Mouse (Mus musculus) natural killer cell, adult 2 months (primary cell): Measurements from ENCODE around the gene Mthfr.
"Not testable (repeated sequence)": the region's sequence is repeated elsewhere in the genome, so short reads cannot be mapped to it uniquely, and the experiment has no call there.

ENCODE experiments used
- DNase-seq, 2 experiments: peaks; one replicate each; pipeline ENCODE4 v3.0.0; 2022; ENCODE audit warnings: low spot score in 2 of 2

Gene Mthfr

DNA sequence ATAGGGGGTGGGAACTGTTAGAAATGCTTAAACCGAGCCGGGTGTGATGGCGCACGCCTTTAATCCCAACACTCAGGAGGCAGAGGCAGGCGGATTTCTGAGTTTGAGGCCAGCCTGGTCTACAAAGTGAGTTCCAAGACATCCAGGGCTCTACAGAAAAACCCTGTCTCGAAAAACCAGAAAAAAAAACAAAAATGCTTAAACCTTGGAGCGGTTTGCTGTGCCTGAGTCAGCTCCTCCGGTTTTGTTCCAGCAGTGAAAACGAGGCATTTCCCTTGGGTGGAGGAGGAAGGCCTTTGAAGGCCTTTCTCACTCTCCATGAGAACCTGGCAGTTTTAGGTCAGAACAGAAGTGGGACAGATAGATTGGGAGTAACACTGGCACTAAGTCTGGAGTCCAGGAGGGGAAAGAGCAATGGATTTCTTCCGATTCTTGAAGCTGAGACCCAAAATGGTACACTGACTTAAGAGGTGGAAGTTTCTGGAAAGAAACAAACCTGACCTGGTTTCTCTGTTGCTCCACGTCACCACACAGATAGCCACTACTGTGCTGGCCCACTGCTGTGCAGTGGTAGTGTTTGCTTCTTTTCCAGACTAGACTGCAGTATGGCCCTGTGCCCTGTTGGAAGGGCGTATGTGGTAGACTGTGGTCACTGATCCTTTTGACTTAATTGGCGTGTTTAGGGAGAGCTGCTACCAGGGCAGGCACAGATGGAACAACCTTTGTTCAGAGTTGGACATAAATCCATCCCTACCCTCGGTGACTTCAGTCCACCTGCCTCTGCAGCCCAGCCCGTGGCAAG, 1.4 kb downstream of the Mthfr start:
- DNase-seq: no peak

DNA sequence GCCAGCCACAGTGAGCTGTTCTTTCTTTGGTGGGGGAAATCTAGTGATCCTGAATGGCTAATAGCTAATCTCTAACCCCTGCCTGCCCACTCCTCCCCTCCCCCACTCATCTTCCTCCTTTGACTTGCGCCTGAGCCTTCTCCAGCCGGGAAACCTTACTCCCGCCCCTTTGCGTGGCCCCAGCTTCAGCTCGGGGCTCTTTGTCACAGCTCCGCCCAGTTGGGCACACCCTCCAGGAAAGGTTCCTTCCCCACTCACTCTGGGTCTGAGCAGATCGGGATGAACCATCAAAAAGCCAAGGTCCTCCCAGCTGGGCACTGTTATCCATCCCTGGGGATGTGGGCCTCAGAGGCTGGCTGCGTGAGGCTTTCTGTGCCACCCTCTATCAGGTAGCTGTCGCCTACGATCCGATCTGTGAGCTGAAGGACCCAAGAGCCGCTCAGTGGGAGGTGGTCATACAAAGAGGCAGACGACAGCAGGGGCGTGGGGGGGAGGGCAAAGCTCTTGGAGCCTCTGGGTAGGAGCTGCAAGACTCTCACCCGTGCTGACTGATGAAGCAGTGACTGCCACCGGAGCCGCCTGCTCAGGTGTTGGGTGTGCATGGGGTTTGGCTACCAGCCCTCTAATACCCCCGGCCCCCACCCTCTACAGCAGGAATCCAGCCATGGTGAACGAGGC, 2.2 kb downstream of the Mthfr start:
- DNase-seq: peak; percentile 5

DNA sequence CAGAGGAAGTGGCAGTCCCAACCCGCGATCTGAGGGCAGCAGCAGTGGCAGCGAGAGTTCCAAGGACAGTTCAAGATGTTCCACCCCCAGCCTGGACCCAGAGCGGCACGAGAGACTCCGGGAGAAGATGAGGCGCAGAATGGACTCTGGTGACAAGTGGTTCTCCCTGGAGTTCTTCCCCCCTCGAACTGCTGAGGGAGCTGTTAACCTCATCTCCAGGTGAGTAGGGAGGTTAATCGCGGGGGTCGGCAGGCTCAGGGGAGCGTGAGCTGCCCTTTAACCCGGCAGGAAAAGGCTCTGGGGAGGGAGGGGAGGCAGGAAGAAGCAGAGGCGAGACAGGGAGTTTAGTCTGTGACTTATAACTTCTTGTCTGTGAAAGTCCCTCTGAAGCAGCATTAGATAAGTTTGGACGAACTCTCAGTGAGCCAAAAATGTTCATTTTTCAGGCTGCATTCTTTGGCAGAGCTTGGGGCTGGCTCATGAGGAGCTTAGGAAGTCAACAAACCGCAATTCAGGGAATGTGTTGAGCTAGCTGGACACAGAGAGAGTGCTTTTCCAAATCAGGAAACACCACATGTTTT, 2.8 kb downstream of the Mthfr start:
- DNase-seq: peak; percentile 16

DNA sequence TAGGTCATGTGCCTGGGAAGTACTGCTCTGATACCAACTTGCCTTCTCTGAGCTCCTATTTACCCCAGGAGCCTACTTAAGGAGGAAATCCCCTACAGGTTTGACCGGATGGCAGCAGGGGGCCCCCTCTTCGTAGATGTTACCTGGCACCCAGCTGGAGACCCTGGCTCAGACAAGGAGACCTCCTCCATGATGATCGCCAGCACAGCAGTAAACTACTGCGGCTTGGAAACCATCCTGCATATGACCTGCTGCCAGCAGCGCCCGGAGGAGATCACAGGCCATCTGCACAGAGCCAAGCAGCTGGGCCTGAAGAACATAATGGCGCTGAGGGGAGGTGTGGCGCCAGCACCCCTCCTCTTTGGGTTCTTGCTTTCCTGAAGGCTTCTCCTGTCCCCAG, 4.5 kb downstream of the Mthfr start:
- DNase-seq: not testable (repeated sequence)

DNA sequence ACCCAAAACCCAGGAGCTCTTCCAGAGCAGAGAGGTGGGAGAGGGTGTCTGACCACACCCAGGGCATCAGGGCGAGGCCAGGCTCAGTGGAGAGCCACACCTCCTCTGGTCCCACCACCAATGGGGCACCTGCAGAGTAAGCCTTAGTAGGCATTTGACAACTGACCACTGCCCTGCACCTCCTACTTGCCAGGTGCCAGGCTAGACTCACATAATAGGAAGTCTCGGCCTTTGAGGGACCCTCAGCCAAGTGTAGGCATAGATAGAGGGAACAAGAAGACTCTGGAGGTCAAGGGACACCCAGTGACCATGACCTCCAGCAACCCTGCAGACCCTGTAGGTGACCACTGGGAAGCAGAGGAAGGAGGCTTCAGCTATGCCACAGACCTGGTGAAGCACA, 5.2 kb downstream of the Mthfr start:
- no peak for DNase-seq

DNA sequence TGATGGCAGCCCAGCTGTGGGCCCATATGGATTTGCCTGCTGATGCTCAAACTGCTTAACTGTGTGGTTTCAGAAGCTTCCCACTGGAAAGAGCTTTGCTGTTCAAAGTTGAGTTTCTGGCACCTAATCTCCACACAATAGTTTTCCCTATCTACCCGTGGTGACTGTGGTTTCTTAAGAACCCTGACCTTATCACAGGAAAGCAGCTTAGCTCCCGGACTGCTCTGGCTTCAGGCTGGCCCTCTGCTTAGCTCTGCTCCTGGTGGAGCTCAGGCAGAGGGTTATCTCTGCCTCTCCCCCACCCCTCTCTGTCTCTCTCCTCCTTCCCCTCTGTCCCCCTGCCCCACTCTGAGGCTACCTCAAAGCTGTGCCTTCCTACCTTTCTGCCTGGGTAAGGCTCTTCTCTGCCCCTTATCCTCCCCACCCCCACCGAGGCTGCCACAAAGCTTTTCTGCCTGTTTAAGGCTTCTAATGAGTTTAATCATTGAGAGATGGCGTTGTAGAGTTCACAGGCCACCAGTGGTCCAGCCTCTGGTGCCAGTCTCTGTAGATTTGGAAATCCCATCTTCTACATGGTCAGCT, 7.7 kb downstream of the Mthfr start:
- no peak for DNase-seq

DNA sequence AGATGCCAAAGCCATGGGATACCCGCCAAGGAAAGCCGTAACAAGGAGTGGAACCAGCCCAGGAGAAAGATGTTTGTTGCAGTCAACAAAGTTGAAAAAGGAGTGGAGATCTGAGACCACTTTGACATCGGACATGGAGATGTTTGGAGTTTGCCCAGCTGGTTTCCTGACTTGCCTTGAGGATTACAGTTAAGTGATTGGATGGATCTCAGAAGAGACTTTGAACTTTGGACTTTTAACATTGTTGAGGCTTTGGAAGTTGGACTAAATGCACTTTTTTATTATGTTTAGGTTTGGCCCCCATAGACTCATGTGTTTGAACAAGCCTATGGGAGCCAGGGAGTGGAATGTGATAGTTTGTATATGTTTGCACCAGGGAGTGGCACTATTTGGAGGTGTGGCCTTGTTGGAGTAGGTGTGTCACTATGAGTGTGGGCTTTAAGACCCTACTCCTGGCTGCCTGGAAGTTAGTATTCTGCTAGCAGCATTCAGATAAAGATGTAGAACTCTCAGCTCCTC, 11.6 kb downstream of the Mthfr start:
- not testable (repeated sequence) for DNase-seq

DNA sequence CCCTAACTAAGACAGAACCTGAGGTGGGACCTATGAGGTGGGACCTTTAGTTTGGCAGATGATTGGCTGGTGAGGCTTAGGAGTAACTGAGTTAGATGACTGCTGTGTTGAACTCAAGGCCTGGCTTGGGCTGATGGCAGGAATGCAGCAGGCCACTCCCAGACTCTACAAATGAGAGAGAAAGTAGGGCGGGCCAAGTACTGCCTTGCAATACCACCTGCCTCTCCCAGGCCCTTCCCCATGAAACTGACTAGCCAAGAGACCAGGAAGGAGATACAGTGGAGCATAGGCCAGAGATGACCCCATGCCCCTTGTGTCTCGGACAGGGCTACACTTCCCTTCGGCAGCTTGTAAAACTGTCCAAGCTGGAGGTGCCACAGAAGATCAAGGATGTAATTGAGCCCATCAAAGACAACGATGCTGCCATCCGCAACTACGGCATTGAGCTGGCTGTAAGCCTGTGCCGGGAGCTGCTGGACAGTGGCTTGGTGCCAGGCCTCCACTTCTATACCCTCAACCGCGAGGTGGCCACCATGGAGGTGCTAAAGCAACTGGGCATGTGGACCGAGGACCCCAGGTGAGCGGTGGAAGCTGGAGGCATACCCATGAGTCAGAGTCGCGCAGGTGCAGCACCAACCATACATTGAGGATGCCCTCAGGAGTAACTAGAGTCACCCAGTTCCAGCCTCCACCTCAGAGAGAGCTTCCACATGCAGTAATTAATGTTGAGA, 12.3 kb downstream of the Mthfr start:
- no peak for DNase-seq

DNA sequence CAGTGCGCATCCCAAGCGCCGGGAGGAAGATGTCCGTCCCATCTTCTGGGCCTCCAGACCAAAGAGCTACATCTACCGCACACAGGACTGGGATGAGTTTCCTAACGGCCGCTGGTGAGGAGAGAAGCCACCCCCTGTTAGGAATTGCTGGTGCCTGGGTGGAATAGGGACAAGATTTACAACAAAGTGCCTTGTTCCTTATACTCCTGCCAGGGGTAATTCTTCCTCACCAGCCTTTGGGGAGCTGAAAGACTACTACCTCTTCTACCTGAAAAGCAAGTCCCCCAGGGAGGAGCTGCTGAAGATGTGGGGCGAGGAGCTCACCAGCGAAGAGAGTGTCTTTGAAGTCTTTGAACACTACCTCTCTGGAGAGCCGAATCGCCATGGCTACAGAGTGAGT, 13.0 kb downstream of the Mthfr start:
- no peak for DNase-seq

DNA sequence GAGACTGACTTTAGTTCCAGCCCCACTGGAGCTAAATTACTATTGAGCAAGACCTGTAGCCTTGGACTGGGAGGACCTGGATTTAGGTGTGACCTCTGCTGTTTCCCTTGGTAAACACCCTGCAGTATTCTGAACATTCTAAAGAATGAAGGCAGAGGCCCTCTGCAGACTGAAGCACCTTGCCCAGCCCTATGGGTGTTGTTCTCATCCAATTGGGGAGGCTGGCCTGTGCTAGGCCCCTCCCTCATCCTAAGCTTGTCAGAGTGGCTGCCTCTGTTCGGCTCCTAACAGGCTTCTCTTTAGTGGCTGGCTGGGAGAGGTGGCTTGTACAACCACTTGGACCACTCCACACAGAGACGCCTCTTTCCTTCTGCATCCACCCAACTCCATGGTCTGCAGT, 14.1 kb downstream of the Mthfr start:
- DNase-seq: no peak

DNA sequence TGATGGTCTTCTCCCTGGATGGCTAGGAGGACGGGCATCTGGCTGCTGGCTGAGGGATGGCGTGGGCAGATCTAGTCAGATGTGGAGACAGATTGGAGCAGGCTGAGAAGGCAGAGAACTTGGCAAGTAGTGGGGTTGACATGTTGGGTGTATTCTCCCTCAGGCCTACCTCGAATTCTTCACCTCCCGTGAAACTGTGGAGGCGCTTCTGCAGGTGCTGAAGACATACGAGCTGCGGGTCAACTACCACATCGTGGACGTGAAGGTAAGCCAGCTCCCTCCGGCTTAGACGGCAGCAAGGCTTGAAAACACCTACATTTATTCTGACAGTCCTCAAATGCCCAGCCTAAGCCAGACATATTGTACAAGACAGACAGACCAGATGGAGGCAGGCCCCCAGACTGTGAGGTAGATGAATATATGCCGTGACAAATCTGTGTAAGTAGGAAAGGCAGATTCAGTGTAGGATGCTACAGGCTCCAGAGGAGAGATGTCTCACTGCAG, 14.6 kb downstream of the Mthfr start:
- no peak for DNase-seq

DNA sequence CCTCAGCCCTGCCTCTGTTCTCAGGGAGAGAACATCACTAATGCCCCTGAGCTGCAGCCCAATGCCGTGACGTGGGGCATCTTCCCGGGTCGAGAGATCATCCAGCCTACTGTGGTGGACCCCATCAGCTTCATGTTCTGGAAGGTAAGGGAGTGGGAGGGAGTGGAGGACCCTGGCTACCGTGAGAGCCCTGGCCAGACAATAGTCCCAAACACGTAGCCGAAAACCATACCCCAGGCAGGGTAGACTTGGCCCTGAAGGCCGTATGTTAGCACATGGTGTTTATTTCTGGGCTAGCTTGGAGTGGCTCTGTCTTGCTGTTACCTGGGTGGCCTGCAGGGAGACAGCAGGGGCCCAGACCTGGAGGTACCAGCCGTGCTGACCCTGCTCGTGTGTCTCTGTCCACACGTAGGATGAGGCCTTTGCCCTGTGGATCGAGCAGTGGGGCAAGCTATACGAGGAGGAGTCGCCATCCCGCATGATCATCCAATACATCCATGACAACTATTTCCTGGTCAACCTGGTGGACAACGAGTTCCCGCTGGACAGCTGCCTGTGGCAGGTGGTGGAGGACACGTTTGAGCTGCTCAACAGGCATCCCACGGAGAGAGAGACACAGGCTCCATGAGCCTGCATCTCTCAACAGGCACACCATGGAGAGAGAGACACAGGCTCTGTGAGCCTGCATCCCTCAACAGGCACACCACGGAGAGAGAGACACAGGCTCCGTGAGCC, 16.3 kb downstream of the Mthfr start:
- no peak for DNase-seq

DNA sequence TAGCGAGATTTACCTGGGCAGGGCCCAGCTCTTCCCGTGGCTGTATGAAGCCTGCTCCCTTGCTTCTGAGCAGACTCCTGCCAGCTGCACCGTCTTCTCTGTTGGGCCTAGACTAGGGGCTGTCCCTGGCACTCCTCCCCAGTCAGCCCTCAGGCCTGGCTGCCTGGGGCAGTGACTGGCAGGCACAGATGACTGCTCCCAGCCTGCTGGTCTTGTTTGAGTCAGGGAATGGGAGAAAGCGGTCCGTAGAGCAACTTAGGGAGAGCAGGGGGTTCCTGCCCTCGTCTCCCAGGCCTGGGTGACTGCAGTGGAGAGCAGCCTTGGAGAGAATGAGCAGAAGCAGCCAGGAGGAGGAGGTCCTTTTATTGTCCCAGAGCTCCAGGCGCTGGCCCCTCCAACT, 17.4 kb downstream of the Mthfr start:
- no peak for DNase-seq

DNA sequence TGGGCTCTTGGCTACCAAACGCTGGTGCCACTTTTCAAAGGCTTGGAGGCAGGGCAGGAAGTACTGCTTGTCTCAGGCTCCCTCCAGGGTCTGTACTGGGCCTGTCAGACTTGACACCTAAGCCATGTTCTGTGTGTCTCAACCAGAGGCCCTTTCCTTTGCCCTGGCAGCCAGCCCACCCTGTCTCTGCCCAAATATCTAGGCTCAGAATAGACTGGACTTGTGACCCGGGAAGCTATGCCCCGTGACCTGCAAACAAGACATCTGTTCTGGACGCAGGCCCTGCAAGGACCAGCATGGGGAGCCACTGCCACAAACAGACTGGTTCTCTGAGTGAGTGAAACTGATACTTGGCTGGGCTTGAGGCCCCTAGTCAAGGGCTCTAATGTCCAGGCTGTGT, 17.9 kb downstream of the Mthfr start:
- DNase-seq: no peak

DNA sequence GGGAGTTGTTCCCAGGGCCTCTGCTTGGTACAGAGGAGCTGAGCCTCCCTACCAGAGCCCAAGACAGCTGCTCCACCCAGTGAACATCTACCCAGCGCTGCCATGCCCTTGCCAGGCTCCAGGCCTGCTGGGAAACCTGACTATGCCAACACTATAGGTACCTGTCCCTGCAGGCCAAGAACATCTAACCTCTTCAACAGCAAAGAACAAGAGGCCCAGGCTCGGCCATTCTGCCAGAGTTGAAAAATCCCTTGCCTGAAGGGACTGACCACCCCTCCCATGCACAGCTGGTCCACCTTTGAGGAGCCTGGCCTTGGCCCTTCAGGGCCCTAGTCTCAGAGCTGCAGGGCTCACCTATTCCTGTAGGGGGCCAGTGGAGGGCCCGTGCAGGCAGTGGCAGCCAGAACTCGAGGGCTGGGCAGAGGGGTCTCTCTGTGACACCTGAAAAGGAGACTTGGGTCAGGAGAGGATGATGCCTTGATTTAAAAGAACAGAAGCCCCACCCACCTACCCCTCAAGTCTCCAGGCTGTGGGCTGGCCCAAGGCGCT, 18.9 kb downstream of the Mthfr start:
- DNase-seq: no peak

DNA sequence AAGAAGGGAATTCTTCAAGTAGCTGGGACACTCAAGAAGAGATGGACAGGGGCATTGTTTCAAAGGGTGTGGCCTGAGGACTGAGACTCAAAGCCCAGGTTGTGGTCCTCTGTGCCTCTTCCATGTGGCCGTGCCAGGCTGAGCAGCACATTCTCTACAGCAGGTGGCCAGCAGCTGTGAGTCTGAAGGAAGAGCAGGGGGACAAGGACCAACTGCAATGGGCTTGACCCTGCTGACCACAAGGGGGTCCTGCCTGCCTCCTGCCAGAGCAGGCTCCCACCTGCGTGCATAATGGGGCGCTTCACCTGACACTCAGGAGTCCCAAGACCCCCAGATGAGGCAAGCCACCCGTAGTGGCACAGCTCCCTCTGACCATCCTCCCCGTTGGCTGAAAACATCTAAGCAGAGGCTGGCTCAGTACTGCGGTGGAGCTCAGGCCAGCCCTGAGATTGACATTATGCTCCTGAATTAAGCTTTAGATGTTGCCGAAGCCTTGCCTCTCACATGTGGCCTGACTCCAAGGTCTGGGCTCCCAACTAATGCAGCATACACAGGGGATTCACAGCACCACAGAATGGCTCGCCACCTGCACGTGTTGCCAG, 19.4 kb downstream of the Mthfr start:
- no peak for DNase-seq

DNA sequence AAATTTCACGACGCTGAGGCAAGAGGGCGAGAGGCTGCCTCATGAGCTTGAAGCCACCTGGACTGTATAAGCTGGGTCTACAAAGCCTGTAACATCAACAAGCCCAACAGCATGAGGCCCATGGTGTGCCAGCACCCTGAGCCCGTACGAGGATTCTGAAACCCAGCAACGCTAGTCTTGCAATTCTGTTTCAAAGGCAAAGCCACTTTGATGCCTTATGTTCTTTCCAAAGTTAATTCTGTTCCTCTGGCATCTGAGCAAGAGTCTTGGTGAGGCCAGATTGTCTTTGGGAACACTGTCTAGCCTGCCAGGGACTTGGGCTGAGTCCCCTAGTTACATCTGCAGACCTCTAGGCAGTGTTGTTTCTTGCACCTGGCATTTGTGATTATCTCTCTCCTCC, 20.1 kb downstream of the Mthfr start:
- DNase-seq: no peak

DNA sequence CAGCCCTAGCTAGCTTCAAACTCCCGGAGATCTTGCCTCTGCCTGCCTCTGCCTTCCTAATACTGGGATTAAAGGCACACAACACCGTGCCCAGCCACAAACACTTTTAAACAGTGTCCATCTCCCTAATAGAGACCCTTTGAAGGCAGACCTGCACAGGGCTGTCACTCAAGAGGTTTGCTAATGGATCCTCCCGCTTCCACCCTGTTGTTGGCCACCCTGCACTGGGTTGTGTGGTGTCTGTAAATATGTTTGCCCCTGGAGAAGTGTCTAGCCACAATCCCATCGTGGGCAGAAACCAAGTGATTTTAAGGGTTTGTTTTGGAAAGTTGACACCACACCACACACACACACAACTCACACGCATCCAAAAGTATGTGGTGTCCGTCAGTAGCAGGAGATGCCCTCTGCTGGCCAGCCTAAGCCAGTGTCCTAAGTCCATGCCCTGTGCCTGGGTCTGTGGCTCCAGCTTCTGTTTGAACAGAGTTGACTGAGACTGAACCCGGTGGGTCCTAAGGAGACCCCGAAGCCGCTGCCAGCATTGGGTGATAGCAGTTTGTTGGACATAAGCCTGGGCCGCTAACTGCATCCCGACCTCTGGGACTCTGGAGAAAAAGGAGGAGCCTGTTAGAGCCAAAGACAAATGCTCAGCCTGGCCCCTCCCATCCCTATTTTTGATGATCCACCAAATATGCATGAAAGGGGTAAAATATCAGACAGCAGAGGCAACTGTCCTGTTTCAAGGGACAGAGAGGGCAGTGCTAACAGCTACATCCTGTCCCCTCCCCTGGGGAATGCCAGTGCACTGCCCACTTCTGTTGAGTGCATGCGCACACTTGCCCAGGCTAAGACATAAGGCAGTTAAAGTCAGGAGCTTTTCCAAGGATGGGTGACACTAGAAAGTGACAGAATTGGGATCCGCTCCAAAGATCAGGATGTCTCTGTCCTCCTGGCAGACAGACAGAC, 21.5 kb downstream of the Mthfr start:
- DNase-seq: peak; percentile 15 to 33

DNA sequence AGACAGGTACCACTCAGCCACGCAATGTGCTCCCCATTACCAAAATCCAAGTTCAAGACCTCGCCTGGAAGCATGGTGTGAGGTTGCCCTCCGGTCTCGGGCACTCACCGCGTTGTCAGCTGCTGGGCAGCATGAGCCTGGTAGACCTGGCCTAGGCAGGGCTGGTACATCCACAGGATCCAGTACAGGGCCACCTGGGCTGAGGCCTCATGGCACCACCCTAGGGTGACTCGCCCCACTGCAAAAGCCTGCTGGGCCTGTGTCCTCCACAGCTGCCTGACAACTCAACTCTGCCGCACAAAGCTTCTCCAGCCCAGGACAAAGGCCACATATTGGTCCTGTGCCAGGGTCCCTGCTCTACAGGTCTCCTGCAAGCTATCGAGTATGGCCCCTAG, 22.2 kb downstream of the Mthfr start:
- DNase-seq: no peak
